ENCODE assay signal across 9 mouse cellular contexts in the genomic region with DNA sequence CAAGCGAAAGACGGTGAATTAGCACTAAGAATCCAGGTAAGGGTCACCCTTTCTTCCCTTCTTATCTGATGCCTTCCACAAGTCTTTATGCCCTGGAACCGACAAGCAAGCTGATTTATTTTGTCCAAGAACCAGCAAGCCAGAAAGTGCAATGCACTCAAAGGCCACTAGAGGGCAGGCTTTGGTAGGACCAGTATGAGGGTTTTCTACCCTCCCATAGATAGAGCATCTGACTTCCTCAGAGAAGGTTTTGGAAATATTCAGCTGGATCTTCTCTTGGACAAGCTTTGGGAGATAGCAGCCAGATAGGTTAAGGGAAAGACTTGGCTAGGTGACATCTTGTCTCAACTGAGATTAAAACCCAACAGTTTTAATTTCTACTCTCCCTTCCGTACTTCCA. TPM values are rescaled to one million over a fixed set of nuclear protein-coding genes. Genes with fewer than 3 reads are reported as not detected.
DNase-seq lines count a peak whose midpoint lies in the region; ATAC-seq and TF ChIP-seq lines count a peak whose summit lies in the region.
"Had no signal": no experiment of that assay in that cellular context is flagged by ENCODE, and none has a peak within 500 bp of the region (broad histone marks: within the 10 kb centered on the region; RNA-seq: fewer than 3 reads in every experiment).

No protein-coding gene starts in this region.

- peaks cover 10% of the 10 kb centered on the region for H3K79me3 ChIP-seq in C2C12 (ENCODE audit: low read depth)

- peaks cover 50% of the 10 kb centered on the region for H3K79me2 ChIP-seq in C2C12 (ENCODE audit: control insufficient read depth, insufficient read depth)

- no peak overlapping the region for H3K4me2 ChIP-seq in forebrain, embryonic 11.5 days (ENCODE audit: low read depth, low read length, severe bottlenecking)
- no peak overlapping the region for H3K4me2 ChIP-seq in forebrain, embryonic 12.5 days
- no peak overlapping the region for H3K4me2 ChIP-seq in midbrain, postnatal 0 days (ENCODE audit: low read depth, low read length, poor library complexity, severe bottlenecking)

- TF ChIP-seq CTCF in C2C12 (IDR thresholded peaks at IDR 0.05; ENCODE audit: control insufficient read depth, insufficient read depth, insufficient read length) = peak; percentile 17
- TF ChIP-seq CTCF in midbrain, postnatal 0 days (IDR thresholded peaks at IDR 0.05) = peak; percentile 79

- no peaks in the 10 kb centered on the region for H3K27me3 ChIP-seq in forebrain, embryonic 11.5 days (ENCODE audit: control insufficient read depth, insufficient read depth, low read length)
- H3K27me3 ChIP-seq in forebrain, embryonic 12.5 days = no peaks in the 10 kb centered on the region
- no peaks in the 10 kb centered on the region for H3K27me3 ChIP-seq in C2C12 (ENCODE audit: control insufficient read depth, insufficient read depth, insufficient read length)
- no peaks in the 10 kb centered on the region for H3K27me3 ChIP-seq in midbrain, postnatal 0 days (ENCODE audit: insufficient read depth, low read length)
- H3K27me3 ChIP-seq: Patski had no signal

- no peak overlapping the region for H3K27ac ChIP-seq in forebrain, embryonic 11.5 days (ENCODE audit: low read depth, low read length)
- H3K27ac ChIP-seq in forebrain, embryonic 12.5 days = no peak overlapping the region
- H3K27ac ChIP-seq in midbrain, postnatal 0 days (ENCODE audit: low read depth, low read length) = no peak overlapping the region

- no peak overlapping the region for H3ac ChIP-seq in C2C12 (ENCODE audit: control insufficient read depth, insufficient read length, low read depth)

- 35% methylated on average over 4 of the region's 4 CpGs for WGBS in forebrain, embryonic 11.5 days
- 30% methylated on average over 4 of the region's 4 CpGs for WGBS in forebrain, embryonic 12.5 days
- WGBS in midbrain, postnatal 0 days = 28% methylated on average over 4 of the region's 4 CpGs

- no peak overlapping the region for H3K9ac ChIP-seq in forebrain, embryonic 11.5 days (ENCODE audit: low read length)
- no peak overlapping the region for H3K9ac ChIP-seq in forebrain, embryonic 12.5 days
- no peak overlapping the region for H3K9ac ChIP-seq in midbrain, postnatal 0 days (replicated peaks; ENCODE audit: low read length, poor library complexity, severe bottlenecking)

- H3K9me3 ChIP-seq in forebrain, embryonic 11.5 days (ENCODE audit: control insufficient read depth, low read length) = no peaks in the 10 kb centered on the region
- no peaks in the 10 kb centered on the region for H3K9me3 ChIP-seq in forebrain, embryonic 12.5 days
- no peaks in the 10 kb centered on the region for H3K9me3 ChIP-seq in midbrain, postnatal 0 days (ENCODE audit: low read length)

- no peak for ATAC-seq in forebrain, embryonic 11.5 days (replicated peaks; ENCODE audit: low FRiP score)
- no peak for ATAC-seq in forebrain, embryonic 12.5 days (ENCODE audit: low FRiP score)
- no peak for ATAC-seq in midbrain, postnatal 0 days (ENCODE audit: low FRiP score)

- no peaks in the 10 kb centered on the region for H3K36me3 ChIP-seq in forebrain, embryonic 11.5 days (ENCODE audit: control insufficient read depth, insufficient read depth, low read length)
- no peaks in the 10 kb centered on the region for H3K36me3 ChIP-seq in forebrain, embryonic 12.5 days (replicated peaks)
- peaks cover 10% of the 10 kb centered on the region for H3K36me3 ChIP-seq in C2C12 (ENCODE audit: control insufficient read depth, insufficient read depth)
- no peaks in the 10 kb centered on the region for H3K36me3 ChIP-seq in midbrain, postnatal 0 days (ENCODE audit: insufficient read depth, low read length)

- H3K4me1 ChIP-seq in forebrain, embryonic 11.5 days (replicated peaks; ENCODE audit: control insufficient read depth, insufficient read depth, low read length) = no peaks in the 10 kb centered on the region
- H3K4me1 ChIP-seq in forebrain, embryonic 12.5 days = no peaks in the 10 kb centered on the region
- no peaks in the 10 kb centered on the region for H3K4me1 ChIP-seq in midbrain, postnatal 0 days (ENCODE audit: insufficient read depth, low read length)

- H3K4me3 ChIP-seq in forebrain, embryonic 11.5 days (ENCODE audit: low read depth, low read length) = no peak overlapping the region
- no peak overlapping the region for H3K4me3 ChIP-seq in forebrain, embryonic 12.5 days (replicated peaks)
- H3K4me3 ChIP-seq in C2C12 (ENCODE audit: insufficient read depth, poor library complexity, severe bottlenecking) = no peak overlapping the region
- no peak overlapping the region for H3K4me3 ChIP-seq in midbrain, postnatal 0 days (ENCODE audit: low read depth, low read length)

- DNase-seq in forebrain, embryonic 11.5 days (ENCODE audit: low spot score) = peak; percentile 77
- peak; percentile 69 for DNase-seq in c-Kit-positive CD71-positive TER-119-positive erythroid progenitor cells, embryonic 14.5 days (ENCODE audit: low spot score)
- peak; percentile 38 to 61 for DNase-seq in gastrocnemius, adult 8-10 months (ENCODE audit: low spot score in 2 of 2)
- DNase-seq in layer of hippocampus, postnatal 36 days = peak; percentile 37 to 43
- peak; percentile 64 for DNase-seq in midbrain, postnatal 0 days (ENCODE audit: low spot score)
- DNase-seq in testis, postnatal 10 days (ENCODE audit: low spot score) = peak; percentile 78

TF ChIP-seq in C2C12, 6 proteins besides CTCF, POLR2A, EP300 and RAD21:
- TF ChIP-seq MAX (IDR thresholded peaks at IDR 0.05) = no peak
- no peak for TF ChIP-seq MYOG (IDR thresholded peaks at IDR 0.05; ENCODE audit: control insufficient read depth, extremely low read depth, insufficient read length)

RNA-seq across cellular contexts. Expression of a gene that starts 39.9 kb away (rescaled TPM):
- polyA plus RNA-seq in forebrain, embryonic 11.5 days (2014; fragmentation: Nextera tagmentation; extraction: Ambion mirVana) = 2.7 and 3.2 TPM in 2 replicates
- 1.6 and 1.7 TPM in 2 replicates for polyA plus RNA-seq in forebrain, embryonic 12.5 days (2016; fragmentation: Nextera tagmentation; extraction: Ambion mirVana)
- polyA plus RNA-seq in C2C12 (2012; fragmentation: generic; extraction: Trizol) = 6.7 TPM
- total RNA-seq in gastrocnemius, adult 8-10 months (2022) = 1 to 10 TPM in 2 of 4 experiments, under 1 TPM in 2; 0.70 to 1.9 (median 1.1) TPM
- total RNA-seq in layer of hippocampus, postnatal 36 days (2021) = under 1 TPM; 0.56 to 0.70 TPM
- 0.99 and 1.2 TPM in 2 replicates for total RNA-seq in midbrain, postnatal 0 days (2014; rRNA removed)
- 0.22 and 0.23 TPM in 2 replicates for polyA plus RNA-seq in midbrain, postnatal 0 days (2015; fragmentation: Nextera tagmentation; extraction: Ambion mirVana)
